Mouse (Mus musculus) brain, embryonic 14.5 days (tissue): ENCODE results near the gene C1ql2.

Experiments
- CTCF ChIP-seq: fragments of 200-500 bp; IDR thresholded peaks from 2 replicates; pipeline ENCODE4 v1.5.1; 2012; ENCODE audit warnings: inconsistent platforms, mild to moderate bottlenecking, moderate library complexity, borderline replicate concordance; ENCODE audit not compliant: insufficient read depth, insufficient read length; ENCODE audit errors: extremely low read depth
- POLR2A ChIP-seq: fragments of 200-500 bp; IDR thresholded peaks from 2 replicates; pipeline ENCODE4 v1.6.1; 2012; ENCODE audit warnings: mild to moderate bottlenecking, inconsistent platforms, borderline replicate concordance; ENCODE audit not compliant: poor library complexity, insufficient read depth, insufficient read length, severe bottlenecking; ENCODE audit errors: extremely low read depth

GRCm38 (mm10) chr1:120342371-120342821, 2.0 kb downstream of the C1ql2 start:
- no peak for TF ChIP-seq POLR2A
- peak; percentile 31 for TF ChIP-seq CTCF
